Mouse (Mus musculus): ENCODE data around the gene Nptn. TPM values are rescaled to one million over a fixed set of nuclear protein-coding genes. Genes with fewer than 3 reads are reported as not detected.
"Not testable (repeated sequence)": the region's sequence is repeated elsewhere in the genome, so short reads cannot be mapped to it uniquely, and the experiment has no call there.

Gene Nptn
- polyA plus RNA-seq, 1 experiment from 2014 or later, result 190 TPM

DNA sequence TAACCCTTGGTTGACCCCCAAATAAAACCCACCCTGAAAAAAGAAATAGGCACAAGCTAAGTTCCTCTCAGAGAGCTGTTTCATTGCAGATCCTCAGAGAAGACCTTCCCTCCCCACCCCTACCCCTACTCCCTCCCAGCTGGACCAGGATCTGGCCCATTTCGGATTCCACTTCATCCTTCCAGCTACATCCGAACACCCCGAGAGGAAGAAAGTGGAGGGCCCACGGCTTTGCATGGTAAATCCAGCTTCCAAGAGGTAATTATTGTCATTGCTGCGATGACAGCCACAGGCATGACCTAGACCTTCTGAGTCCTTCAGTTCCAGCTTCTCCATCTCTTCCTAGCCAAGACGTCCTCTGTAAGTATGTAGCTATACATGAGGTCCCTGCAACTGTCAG is 31.1 kb upstream of the Nptn start:
- Histone ChIP-seq H3K4me2 (no peak overlapping the region), H3K27ac (replicated peaks) (no peak overlapping the region), H3K27me3 (no peaks in the 10 kb centered on the region), H3K36me3 (no peaks in the 10 kb centered on the region), H3K4me3 (no peak overlapping the region), H3K9ac (no peak overlapping the region), H3K9me3 (no peaks in the 10 kb centered on the region), H3K4me1 (replicated peaks) (peaks cover 44% of the 10 kb centered on the region)
- 95% methylated on average over 6 of the region's 6 CpGs for WGBS
- no peak for ATAC-seq (ENCODE audit: low FRiP score, low read depth)

DNA sequence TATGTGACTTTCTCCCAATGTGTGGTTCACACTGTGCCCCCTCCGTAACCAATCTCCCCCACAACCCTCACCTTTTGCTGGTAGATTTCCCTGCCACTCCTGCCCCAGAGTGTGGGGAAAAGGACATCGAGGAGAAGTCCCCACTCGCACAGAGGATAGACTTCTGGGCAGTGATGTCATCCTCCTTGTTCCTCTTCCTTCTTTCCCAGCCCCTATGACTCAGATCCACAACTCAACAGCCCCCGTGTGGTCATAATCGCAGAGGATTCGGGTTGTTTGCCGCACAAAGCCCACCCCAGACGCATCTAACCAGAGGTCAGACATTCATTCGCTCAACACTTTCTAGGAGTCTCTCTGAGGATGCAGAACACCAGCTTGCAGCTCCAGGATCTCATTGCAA is 30.0 kb upstream of the Nptn start:
- H3K4me2 ChIP-seq, result no peak overlapping the region
- ATAC-seq (ENCODE audit: low FRiP score, low read depth), result no peak
- no peaks in the 10 kb centered on the region for H3K9me3 ChIP-seq
- no peak overlapping the region for H3K4me3 ChIP-seq
- 76% methylated on average over 9 of the region's 9 CpGs for WGBS
- no peak overlapping the region for H3K27ac ChIP-seq (replicated peaks)
- H3K27me3 ChIP-seq, result no peaks in the 10 kb centered on the region
- no peak overlapping the region for H3K9ac ChIP-seq
- no peaks in the 10 kb centered on the region for H3K36me3 ChIP-seq
- H3K4me1 ChIP-seq (replicated peaks), result peaks cover 45% of the 10 kb centered on the region

DNA sequence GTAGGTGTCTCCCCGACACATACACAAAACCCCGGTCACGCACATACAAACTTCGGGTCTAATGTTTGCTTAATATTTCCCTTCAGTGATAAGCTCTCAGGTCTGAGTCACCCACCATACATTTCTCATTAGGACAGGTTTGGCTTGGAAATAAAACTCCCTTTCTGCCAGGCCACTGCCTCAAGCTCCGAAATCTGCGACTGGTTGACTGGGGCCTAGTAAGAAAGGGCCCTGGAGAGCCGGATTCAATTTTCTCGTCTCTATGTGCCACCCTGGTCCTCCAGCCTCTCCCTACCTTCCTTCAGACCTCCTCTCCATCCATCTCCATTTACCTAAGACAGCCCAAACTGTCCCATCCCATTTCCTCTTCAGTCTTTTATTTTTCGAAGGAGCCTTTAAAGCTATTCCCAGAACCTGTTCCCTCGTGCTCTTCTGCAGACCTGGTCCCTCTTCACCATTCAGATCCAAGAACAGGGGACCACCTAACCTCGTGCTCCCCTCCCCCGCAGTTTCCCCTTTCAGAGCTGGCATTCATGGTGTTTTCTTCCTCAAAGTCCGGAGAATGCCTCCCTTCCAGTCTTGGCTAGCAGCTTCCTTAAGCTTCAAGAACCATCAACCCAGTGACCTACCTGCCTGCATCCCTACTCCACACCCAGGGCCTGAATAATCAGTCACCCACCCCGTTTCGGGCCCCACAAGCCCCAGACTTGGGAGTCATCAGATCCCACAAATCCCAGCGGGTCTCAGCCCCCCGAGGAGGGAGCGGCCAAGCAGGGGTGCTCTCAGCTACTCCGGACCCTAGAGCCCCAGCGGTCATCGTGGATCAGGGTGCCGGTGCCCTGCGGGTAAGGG is 27.8 kb upstream of the Nptn start:
- Histone ChIP-seq H3K27me3 (no peaks in the 10 kb centered on the region), H3K27ac (replicated peaks) (peak overlapping the region; percentile 97), H3K9ac (peak overlapping the region; percentile 94), H3K4me1 (replicated peaks) (peaks cover 32% of the 10 kb centered on the region), H3K4me3 (peak overlapping the region; percentile 67), H3K9me3 (no peaks in the 10 kb centered on the region), H3K4me2 (peak overlapping the region; percentile 77), H3K36me3 (no peaks in the 10 kb centered on the region)
- WGBS, result 12% methylated on average over 23 of the region's 23 CpGs
- ATAC-seq (ENCODE audit: low FRiP score, low read depth), result peak; percentile 59

DNA sequence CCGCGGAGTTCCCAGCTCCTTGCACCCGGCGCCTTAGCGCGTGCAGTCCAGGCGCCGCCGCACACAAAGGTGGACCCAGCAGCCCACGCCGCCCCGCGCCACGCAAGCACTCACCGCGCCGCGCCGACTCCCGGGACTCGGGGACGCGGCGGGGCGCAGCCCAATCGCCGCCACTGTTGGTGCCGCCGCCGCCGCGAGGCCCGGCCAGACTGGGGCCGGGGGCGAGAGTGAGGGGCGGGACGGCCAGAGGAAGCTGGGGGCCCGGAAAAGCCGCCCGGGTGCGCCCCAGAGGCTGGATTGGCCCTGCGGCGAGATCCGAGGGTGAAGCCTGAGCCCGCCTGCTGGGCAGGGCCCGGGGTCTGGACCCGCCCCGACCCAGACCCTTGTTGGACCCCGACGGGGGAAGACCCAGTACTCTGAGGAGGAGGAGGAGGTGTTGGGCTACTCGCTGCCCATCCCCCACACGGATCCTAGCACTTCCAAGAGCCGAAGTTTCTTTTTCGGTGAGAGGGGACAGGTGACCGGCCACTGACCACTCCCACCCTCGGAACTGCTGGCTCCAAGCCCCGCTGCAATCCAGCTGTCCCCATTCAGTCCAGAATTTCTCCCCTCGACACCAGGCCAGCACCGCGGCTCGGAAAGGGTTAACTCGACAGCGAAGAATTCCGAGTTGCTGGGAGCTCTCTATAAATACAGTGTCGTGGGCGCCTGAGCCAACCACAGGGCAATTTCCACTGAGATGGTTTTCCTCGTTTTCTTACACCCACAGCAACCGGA is 26.9 kb upstream of the Nptn start, which contains the start of gene Cd276:
Gene Cd276 (minus strand): TSS at position 530 of the 777 bp plus-strand sequence.
- under 1% methylated on average over 60 of the region's 68 CpGs for WGBS
- H3K9ac ChIP-seq, result peak within 1 kb of the TSS; percentile 94
- ATAC-seq (ENCODE audit: low FRiP score, low read depth), result peak; percentile 77

DNA sequence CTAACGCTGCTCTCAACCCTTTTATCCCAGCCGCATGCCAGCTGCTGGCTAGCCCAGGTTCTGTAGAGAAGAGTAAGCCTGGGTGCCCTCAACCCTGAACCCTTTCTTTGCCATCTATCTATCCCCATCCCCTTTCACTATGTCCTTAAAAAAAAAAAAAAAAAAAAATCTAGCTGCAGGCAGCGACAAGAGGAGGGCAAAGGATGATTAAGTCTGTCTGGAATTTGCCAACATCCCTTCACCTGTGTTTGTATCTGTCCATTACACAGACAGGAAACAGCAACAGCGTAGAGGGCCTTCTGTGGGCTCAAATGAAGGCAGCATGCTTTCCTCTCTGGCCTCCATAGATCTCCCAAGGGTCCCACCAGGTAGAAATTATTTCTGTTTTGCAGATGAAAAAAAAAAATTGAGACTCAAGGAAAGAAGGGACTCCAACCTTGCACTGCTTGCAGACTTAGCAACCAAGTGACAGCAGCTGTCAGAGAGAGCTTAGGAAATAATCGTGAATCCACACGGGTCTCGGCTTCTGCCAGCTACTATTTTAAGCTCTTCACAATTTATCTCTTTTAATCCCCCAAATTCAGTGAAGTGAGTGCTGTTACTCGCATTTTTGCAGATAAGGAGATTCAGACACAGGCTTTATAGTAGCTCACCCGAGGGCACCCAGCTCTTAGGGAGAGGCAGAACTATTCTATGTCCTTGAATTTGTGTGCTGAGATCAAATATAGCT is 26.2 kb upstream of the Nptn start:
- peak overlapping the region; percentile 67 for H3K4me3 ChIP-seq
- H3K36me3 ChIP-seq, result no peaks in the 10 kb centered on the region
- 17% methylated on average over 9 of the region's 9 CpGs for whole genome bisulfite sequencing
- H3K27me3 ChIP-seq, result no peaks in the 10 kb centered on the region
- peak overlapping the region; percentile 97 for H3K27ac ChIP-seq (replicated peaks)
- peaks cover 28% of the 10 kb centered on the region for H3K4me1 ChIP-seq (replicated peaks)
- H3K9me3 ChIP-seq, result no peaks in the 10 kb centered on the region
- peak overlapping the region; percentile 77 for H3K4me2 ChIP-seq
- ATAC-seq (ENCODE audit: low FRiP score, low read depth), result peak; percentile 70
- H3K9ac ChIP-seq, result peak overlapping the region; percentile 94

More for the DNA sequence above, 26.9 kb upstream of the Nptn start, which contains the start of gene Cd276:
- H3K27ac ChIP-seq (replicated peaks), result peak within 1 kb of the TSS; percentile 97
- no peaks in the 10 kb centered on the region for H3K27me3 ChIP-seq
- H3K9me3 ChIP-seq, result no peaks in the 10 kb centered on the region
- no peaks in the 10 kb centered on the region for H3K36me3 ChIP-seq
- H3K4me2 ChIP-seq, result peak within 1 kb of the TSS; percentile 77
- H3K4me1 ChIP-seq (replicated peaks), result peaks cover 28% of the 10 kb centered on the region
- H3K4me3 ChIP-seq, result peak within 1 kb of the TSS; percentile 67

DNA sequence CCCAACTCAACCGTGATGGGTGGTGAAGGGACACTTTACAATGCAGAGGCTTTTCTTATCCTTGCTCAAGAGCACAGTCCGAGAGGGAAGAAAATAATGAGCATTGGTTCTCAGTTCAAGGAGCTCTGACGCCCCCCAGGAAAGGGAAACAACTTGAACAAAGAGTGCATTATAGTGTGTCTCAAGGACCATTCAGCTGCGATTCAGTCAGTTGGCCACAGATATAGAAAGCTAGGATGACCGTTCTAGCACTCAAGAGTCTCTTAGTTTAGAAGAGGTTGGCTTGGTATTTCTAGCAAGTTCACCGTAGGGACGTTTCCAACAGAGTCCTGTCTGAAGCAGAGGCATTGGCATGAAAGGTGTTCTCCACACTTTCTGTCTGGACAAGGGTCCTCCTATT is 25.4 kb upstream of the Nptn start:
- no peaks in the 10 kb centered on the region for H3K9me3 ChIP-seq
- H3K4me2 ChIP-seq, result no peak overlapping the region

DNA sequence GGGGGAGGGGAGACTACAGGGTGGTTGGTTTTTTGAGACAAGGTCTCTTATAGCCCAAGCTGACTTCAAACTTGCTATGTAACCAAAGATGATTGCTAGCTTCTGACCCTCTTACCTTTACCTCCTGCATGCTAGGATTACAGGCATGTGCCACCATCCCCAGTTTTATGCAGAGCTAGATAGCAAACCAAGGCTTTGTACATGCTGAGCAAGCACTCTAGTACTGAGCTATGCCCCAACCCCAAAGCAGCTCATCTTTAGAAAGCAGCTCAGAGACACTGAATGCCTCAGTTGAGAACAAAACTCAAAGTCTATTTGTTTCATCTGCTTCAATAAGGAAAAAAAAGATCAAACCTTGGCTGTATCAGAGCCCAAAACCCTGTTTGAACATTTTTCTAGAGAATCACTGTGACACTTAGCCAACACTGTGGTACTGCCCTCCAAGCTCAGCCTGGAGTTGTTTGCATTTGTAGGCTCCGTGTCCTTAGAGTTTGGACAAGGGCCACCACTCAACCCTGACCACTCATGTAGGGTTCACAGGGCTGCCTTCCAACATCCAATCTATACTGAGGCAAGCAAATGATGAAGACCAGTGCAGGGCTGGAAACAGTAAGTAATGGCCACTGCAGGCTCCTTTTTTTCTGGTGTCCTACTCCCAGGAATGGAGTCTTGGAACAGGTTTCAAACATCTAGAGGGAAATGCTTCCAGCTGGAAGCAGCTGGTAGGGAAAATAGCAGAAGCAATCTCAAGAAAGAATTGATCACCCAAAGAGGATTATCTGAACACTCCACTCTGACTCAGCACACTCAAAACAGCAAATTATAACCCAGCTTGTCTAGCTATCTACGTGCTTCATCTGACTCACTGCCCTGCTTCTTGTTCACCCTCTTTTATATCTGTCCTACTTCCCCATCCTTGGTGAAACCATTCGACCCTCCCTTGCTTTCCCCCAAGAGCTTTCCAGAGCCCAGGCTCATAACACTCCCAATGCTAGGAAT is 24.3 kb upstream of the Nptn start:
- H3K27ac ChIP-seq (replicated peaks), result no peak overlapping the region
- H3K4me3 ChIP-seq, result no peak overlapping the region
- no peaks in the 10 kb centered on the region for H3K27me3 ChIP-seq
- H3K36me3 ChIP-seq, result no peaks in the 10 kb centered on the region
- H3K9ac ChIP-seq, result no peak overlapping the region
- no peak for ATAC-seq (ENCODE audit: low FRiP score, low read depth)
- no peaks in the 10 kb centered on the region for H3K9me3 ChIP-seq
- H3K4me2 ChIP-seq, result no peak overlapping the region
- peaks cover 25% of the 10 kb centered on the region for H3K4me1 ChIP-seq (replicated peaks)
- 82% methylated on average over 3 of the region's 3 CpGs for WGBS

More for the DNA sequence above, 25.4 kb upstream of the Nptn start:
- H3K9ac ChIP-seq, result no peak overlapping the region
- no peak for ATAC-seq (ENCODE audit: low FRiP score, low read depth)
- WGBS, result 51% methylated on average over 7 of the region's 7 CpGs
- no peak overlapping the region for H3K4me3 ChIP-seq
- peaks cover 26% of the 10 kb centered on the region for H3K4me1 ChIP-seq (replicated peaks)
- no peaks in the 10 kb centered on the region for H3K36me3 ChIP-seq
- no peaks in the 10 kb centered on the region for H3K27me3 ChIP-seq
- 0 out of 2 replicates have a peak overlapping the region, but pooled peaks have one; percentile 97 for H3K27ac ChIP-seq (replicated peaks)

DNA sequence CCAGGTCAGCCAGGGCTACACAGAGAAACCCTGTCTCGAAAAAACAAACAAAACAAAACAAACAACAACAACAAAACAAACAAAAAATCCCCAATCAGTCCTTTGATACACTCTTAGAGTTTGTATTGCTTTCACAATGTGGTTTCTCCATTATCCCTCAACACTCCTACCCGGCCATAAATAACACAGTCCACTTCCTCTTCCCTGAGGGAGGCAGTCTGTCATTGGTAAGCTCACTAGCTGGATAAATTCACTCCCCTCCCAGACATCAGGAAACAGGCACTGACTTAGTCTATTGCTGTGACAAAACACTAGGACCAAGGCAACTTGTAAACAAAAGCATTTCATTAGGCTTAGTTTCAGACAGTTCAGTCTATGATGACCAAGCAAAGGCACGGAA is 21.8 kb upstream of the Nptn start:
- Histone ChIP-seq H3K27me3 (no peaks in the 10 kb centered on the region), H3K36me3 (no peaks in the 10 kb centered on the region), H3K4me2 (no peak overlapping the region), H3K4me3 (no peak overlapping the region), H3K9ac (no peak overlapping the region), H3K4me1 (replicated peaks) (peaks cover 10% of the 10 kb centered on the region), H3K9me3 (no peaks in the 10 kb centered on the region), H3K27ac (replicated peaks) (no peak overlapping the region)
- no peak for ATAC-seq (ENCODE audit: low FRiP score, low read depth)
- WGBS, result 73% methylated on average over 3 of the region's 3 CpGs

DNA sequence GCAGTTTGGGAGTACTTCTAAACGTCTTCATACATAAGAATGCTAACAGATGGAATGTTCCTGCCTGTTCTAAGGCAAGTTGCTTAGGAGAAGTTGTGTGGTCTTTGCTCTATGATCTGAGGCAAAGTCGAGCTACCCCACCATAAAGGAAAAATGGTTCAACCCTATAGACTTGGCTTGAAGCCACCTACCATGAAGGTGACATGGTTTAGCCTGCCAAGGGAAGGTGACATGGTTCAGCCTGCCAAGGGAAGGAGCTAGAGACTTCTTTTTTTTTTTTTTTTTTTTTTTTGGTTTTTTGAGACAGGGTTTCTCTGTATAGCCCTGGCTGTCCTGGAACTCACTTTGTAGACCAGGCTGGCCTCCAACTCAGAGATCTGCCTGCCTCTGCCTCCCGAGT is 16.1 kb upstream of the Nptn start:
- not testable (repeated sequence) for H3K27me3 ChIP-seq; H3K9ac ChIP-seq; H3K9me3 ChIP-seq; H3K4me2 ChIP-seq; H3K4me3 ChIP-seq; H3K4me1 ChIP-seq (replicated peaks); H3K36me3 ChIP-seq; ATAC-seq (ENCODE audit: low FRiP score, low read depth); H3K27ac ChIP-seq (replicated peaks)
- WGBS, result 88% methylated on average over 3 of the region's 3 CpGs

DNA sequence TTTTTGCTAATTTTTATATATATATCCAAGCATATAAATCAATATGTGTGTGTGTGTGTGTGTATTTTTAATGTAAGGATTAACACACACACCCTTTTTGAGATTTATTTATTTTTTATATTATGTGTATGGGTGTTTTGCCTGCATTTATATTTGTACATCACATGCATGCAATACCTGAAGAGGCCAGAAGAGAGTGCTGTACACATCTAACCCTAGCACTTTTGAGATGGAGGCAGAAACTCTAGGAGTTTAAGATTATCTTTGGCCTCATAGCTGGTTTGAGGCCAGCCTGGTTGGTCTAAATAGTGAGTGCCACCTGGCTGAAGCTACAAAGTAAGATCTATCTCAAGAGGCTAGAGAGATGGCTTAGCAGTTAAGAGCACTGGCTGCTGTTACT is 14.4 kb upstream of the Nptn start:
- no peak for ATAC-seq (ENCODE audit: low FRiP score, low read depth)
- Histone ChIP-seq H3K9me3 (no peaks in the 10 kb centered on the region), H3K4me2 (no peak overlapping the region), H3K27me3 (no peaks in the 10 kb centered on the region), H3K4me3 (no peak overlapping the region), H3K9ac (no peak overlapping the region), H3K4me1 (replicated peaks) (no peaks in the 10 kb centered on the region), H3K36me3 (no peaks in the 10 kb centered on the region), H3K27ac (replicated peaks) (no peak overlapping the region)

DNA sequence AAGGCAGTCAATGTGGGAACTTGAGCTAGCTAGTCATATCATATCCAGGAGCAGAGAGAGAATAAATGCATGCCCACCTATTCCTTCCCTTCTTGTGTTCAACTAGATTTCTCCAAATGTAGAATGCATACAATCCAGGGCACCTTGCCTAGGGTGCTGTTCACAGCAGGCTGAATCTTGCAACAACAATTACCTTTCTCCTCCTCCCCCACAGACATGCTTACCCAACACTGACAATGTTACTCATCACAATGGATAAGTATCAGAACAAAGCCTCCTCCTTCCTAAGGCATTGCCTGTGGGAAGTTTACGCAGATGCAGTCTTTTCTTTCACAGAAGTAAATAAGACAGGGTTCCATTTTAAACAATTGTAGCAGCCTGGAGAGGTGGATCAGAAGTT is 11.0 kb upstream of the Nptn start:
- ATAC-seq (ENCODE audit: low FRiP score, low read depth), result no peak
- Histone ChIP-seq H3K4me1 (replicated peaks) (no peaks in the 10 kb centered on the region), H3K27me3 (no peaks in the 10 kb centered on the region), H3K9ac (no peak overlapping the region), H3K4me3 (no peak overlapping the region), H3K36me3 (no peaks in the 10 kb centered on the region), H3K4me2 (no peak overlapping the region), H3K9me3 (no peaks in the 10 kb centered on the region), H3K27ac (replicated peaks) (no peak overlapping the region)
- 79% methylated on average over 1 of the region's 1 CpGs for WGBS
